Mouse (Mus musculus) hindlimb bud, embryonic 11.5 days (tissue): ENCODE measurements at regions not wholly inside any gene's neighbourhood (a gene's known extent, or its start where the extent isn't known, plus 50 kb on each side); places are given as distances from the start of the nearest gene placed in this dataset.
"Not testable (repeated sequence)": the region's sequence is repeated elsewhere in the genome, so short reads cannot be mapped to it uniquely, and the experiment has no call there.

Experiments used
- DNase-seq: peaks from one replicate; pipeline ENCODE4 v3.0.0-alpha.2; 2012; ENCODE audit warnings: low read depth, low spot score; ENCODE audit errors: extremely low spot score

DNA sequence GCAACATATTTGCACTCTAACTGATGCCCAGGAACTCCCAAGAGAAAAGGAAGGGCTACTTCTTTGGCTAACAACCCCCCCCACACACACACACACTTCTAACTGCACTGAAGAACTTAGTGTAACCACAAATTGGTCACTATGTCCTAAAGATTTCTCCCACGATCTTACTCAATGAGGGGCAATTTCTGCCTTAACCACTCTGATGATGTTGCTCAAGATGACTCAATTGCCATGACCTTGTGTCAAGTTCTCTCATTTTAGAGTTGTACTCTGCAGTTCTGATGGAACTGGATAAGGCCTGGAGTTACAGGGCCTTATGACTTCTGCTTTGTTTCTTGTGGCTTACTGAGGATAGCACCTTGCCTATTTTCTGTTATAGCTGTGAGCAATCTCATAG lies 81.7 kb downstream of the Sem1 start:
- DNase-seq, result no peak

DNA sequence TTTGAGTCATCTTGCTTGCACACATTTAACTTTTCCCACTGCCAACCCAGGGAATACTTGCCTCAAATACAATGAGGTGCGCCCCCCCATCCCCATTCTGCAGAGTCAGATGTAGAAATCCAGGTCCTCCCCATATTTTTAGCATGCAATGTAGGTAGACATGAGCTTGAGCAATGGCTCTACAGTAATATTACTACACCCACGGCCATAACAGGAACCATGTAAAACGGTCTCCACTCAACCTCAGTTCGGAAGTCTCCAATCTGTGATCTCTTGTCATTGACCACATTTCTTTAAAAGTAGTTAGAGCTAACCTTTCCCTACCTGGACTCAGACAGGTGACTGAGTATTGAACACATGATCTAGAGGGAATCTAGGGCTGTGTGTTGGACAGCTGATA lies 82.1 kb downstream of the Sem1 start:
- no peak for DNase-seq

DNA sequence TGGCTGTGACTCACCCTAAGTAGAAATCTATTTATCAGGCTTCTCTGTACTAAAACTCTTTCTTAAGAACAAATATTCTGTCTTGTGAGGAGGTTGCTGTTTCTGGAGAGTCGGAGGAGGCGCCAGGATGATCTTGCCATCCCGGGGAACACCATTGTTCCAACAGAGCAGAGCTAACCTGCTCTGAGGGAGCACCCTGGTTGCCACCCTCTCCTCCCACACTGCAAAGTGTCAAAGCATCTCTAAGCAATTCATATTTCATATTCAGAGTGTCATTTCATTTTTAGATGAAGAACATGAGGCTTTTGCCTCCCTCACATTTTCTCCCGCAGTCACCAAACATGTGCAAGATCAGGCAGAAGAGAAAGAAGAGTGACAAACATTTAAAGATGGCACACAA lies 90.3 kb downstream of the Sem1 start:
- no peak for DNase-seq

DNA sequence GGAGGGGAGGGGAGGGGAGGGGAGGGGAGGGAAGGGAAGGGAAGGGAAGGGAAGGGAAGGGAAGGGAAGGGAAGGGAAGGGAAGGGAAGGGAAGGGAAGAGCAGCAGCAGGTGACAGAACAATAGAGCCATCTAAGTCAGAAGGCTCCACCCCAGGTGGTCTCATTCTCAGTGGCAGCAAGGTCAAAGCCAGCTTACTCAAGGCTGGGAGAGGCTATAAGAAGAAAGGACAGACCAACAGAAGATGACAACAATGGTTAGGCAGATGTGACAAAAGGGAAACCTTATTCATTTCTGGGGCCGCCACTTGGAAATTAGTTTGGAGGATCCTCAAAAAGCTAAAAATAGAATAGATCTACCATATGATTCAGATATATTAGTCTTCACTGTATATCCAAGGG lies 96.9 kb downstream of the Sem1 start:
- not testable (repeated sequence) for DNase-seq

DNA sequence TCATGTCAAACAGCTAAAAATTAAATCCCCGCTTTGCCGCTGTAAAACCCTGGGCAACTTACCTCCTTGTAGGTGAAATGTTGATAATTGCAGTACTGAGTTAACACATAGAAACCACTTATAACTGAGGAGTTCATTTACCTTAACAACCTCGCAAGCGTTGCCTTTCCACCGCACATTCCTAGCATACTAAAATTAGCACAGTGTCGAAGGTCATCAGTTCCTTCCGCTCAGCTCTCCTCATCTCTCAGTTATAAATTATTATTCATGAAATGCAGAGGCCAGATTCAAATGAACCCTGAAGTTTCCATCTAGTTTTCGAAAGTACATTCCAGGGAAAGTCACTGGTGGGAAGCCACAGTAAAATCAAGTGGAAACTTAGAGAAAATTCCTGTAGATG lies 108.1 kb downstream of the Sem1 start:
- DNase-seq, result no peak

DNA sequence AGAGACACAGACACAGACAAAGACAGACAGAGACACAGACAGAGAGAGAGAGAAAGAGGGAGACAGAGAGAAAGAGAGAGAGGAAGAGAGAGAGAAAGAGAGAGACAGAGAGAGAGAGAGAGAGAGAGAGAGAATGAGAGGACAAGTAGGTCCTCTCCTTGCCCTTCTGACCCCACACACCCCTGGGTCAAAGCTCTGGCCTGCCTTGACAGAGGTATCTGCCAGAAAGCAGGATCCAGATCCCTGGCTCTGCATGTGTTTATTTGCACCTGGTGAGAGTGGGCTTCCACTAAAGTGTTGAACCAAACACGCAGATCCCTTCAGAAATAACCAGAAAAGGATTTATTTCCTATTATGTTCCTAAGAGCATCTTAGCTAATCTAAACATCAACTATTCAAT lies 110.9 kb downstream of the Sem1 start:
- no peak for DNase-seq

DNA sequence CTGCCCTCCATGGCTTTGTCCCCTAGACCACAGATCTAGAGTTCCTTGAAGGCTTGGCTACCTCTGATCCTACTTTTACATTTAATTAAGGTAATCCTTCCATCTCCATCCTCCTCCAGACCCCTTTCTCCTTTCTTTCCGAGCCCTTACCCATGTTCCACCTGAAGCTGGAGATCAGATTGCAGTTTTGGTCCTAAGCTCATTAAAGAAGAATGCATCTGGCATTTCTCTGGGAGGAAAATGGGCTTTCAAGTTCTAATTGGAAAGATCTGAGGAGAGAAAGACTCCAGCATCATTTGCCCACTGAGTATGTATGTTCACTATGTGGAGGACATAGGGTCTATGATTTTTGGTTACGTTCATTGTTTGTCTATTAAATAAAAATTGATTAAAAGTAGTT lies 112.2 kb downstream of the Sem1 start:
- DNase-seq, result no peak

DNA sequence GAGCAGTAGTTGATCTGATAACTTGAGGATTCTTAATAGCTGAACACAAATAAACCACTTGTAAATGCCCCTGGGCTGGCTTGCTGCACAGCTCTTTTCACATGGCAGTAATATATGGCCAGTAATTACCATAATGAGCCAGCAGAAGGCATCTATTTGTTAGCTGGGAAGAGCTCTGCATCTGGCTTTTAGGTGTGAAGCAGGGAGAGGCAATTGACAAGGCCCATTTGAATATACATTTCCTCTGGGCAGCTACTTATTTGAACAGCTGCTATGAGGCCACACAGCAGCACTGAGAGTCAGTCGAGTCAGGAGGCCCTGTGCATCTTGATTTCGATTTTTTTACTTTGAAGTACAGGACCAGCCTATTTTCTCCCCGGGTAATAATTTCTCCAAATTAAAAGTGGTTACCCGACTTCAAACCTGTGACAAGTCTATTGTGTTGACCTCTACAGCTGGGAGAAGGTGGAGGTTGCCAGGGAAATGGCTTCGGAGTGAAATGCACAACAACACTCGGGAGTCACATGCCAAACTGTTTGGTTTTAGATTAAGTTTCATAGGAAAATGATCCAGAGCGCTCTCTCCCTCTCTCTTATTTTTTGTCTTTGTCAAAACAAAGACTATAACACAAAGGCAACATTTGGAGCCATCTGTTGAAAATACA lies 114.5 kb downstream of the Sem1 start:
- no peak for DNase-seq

DNA sequence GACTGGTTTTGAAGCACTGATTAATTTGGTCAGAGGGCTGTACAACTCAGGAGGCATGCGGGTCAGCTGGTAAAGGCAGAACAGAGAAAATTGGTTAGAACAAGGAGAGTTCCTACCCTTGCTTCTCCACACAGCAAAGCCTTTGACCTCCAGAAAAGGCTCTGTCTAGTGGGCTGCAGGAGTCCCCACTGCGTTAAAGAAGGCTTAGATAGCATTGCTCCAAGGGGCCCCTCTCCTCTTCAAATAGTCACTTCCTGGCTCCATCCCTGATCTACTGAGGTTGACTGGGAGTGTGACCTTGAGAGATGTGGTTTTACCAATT lies 118.6 kb downstream of the Sem1 start:
- no peak for DNase-seq

DNA sequence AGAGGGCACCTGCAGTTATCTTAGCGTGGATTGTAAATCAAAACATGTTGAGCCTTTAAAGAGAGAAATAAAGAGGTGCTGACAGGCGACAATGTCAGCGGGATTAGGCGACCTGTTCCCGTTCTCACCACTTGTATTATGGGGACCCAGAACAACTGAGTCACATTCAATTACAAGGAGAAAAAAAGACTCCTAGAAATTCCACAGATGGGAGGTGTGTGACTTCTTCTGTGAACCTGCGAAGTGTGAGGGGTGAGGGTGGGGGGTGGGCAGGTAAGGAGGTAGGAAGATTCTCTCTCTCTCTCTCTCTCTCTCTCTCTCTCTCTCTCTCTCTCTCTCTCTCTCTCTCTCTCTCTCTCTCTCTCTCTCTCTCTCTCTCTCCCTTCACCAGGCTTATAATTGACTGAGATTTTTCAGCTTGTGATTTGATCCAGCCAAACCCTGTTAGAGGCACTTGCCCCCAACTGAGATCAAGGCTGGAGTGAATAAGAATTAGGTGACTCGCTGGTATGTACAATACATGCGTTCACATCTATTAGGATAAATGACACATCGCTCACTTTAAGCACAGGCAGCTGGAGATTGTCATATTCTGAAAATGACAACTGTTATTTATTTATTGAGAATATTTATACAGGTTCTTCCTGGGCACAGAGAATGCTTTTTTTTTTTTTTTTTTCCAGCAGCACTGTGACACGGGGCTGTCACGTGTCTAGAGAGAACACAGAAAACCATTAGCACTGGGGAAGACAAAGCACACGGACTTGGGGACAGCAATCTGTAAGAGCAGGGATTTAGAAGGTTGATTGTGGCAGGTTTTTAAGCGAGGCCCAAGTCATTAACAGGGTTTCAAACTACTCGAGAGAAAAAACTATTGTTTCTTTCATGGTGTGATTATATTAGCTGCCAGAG lies 119.2 kb downstream of the Sem1 start:
- DNase-seq, result no peak

DNA sequence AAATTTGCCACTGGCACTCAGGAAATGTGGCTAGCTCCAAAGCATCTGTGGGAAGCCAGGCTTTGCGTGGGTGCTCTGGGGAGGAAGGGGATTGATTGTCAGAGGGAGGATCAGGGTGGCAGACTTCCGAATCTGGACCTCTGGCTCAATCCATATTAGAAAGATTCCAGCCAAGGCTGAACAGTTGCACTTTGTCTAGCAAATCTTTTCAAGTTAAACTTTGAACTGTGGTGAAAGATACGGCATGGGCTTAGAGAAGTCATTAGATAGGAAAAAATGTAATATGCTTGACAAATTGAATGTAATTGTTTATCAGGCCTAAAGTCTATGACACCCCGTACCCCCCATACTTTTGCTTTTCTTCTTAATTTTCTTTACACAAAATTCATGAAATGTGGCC lies 120.7 kb downstream of the Sem1 start:
- DNase-seq, result no peak

DNA sequence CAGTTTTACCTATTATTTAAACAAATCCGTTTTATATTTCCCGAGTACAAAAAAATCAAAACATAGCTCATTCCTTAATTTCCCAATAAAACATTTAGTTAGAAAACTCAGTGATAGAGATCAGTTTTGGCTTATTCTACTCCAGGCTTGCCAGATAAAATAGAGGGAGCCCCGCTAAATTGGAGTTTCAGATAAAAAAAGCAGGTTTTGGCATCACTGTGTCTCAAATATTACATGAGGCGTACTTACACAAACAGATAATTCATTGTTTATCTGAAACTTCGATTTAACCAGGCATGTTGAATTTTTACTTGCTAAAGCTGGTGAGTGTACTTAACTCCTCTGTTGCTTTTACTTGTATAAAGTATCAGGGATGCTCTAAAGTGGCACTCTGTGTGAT lies 121.5 kb downstream of the Sem1 start:
- no peak for DNase-seq

DNA sequence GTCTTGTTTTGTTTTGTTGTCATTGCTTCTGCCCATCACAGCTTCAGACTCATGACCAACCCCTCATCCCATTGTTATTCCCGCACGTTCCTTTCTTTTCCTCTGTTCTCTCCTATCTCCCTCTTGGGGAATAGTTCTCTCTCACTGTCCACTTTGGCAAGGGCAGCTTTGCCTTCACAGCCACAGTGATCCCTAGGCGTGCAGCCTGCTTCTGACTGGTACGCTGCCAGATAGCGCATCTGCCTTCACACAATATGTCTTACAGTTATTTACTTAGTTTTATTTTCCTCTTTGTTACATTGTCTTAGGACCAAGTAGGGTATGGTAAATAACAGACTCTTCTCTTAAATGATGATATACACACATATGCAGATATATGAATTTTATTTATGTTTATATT lies 122.9 kb downstream of the Sem1 start:
- no peak for DNase-seq

DNA sequence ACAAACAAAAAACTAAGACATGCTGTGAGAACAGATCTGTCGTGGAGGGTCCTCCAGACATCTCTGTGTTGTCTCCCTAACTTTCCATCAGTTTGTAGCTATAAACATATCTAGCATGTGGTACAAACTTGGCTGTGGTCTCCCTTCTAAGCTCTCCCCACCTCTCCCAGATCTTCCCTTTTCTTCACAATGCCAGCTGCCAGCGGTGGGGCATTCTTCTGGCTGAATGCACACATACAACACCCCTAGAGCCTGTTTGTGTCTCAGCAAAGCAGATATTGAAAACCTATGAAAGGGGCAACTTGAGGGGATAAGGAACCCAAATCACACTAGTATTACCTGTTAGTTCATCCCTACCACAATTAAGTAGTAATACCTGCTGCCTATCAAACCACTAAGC lies 124.1 kb downstream of the Sem1 start:
- DNase-seq, result no peak

DNA sequence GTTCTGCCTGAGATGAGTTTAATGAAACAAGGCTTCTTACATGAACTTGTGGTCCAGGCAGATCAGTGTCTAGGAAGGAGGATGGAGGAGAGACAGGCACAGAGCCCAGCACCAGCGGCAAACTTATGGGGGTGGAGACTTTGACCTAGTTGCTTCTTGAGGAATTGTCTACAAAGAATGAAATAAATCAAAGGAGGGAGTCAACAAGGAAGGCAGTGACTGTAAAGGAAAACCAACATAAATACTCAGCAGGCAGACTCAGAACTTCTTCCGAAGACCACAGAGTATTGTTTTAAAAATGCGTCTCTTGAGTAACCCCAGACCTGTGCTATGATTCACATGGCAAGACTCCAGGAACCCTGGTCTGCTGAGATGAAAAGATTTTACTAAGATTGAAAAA lies 143.6 kb downstream of the Sem1 start:
- DNase-seq, result no peak

DNA sequence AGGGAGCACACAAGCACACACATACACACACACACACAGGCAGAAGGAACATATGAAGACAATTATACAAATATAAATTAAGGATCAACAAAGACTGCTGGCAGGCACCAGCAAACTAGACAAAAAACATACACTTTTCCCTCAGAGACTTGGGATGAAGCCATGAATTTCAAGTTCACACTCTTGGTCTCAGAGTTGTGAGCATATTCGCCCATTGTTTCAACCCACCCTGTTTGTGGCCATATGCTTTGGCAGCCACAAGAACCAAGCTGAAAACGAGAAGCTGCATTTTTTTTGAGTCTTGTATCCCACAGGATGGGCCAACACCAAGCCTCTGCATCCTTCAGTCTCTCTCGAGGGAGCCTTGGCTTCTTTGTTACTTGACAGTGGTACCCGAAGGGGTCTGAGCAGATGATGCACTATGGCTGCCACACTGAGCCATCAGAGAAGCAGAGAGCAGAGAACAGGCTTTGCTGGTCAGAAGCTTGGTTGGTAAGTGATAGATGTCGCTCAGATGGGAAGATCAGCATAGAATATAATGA lies 144.1 kb downstream of the Sem1 start:
- no peak for DNase-seq

DNA sequence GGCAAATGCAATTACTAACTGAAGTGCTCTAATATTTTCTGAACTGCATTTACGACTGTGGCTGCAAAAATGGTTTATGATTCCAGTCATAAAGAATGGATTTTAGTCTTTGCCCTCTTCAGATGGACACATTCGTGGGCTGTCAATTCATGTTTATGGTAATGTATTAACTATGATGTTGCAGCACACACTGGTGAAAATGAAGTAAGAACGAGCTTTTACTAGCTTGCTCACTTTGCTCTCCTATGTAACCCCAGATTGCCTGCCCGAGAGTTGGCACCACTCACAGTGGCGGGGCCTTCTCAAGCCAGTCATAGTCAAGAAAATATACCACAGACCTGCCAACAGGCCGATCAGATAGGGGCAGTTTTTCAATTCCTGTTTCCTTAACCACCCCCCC lies 145.3 kb downstream of the Sem1 start:
- DNase-seq, result no peak

DNA sequence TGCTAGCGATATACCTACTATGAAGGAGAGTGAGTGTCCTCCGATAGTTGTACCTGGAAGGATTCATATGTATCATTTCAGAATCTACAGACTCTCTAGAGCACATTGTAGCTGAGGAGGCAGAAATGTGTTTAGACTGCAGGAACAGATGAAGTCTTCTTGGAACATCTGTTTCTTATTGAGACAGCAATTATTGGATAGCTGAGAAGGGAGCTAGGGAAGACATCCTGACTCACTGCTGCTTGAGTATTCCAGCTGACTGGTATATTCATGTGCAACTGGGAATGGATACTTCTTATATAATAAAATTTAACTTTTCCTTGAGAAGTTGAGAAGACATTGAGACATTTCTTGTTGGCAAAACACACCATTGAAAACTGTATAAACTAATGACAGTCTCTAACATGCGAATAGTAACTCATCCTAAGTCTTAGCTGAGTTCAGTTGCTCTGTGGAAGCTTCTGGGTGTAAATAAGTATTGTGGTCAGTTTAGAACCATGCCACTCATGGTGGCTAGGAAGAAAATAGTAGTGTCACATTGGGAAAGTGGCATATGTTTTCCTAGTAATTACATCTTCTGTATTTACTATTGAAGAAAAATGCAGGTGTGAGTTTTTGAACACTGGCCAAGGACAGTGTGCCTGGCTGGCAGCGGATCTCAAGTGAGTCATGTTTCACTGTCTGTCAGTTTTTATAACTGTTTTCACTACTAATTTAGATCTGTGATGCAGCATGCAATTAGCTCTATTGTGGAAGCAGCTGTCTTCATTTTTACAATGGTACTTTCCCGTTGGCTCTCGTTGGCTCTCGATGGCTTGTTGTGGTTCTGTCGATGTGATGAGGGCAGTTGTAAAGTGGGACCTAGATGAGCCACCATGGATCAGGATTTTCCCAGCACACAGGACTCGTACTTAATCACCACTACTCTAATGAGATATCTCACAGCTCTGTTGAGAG lies 163.5 kb downstream of the Sem1 start:
- DNase-seq, result peak; percentile 30

DNA sequence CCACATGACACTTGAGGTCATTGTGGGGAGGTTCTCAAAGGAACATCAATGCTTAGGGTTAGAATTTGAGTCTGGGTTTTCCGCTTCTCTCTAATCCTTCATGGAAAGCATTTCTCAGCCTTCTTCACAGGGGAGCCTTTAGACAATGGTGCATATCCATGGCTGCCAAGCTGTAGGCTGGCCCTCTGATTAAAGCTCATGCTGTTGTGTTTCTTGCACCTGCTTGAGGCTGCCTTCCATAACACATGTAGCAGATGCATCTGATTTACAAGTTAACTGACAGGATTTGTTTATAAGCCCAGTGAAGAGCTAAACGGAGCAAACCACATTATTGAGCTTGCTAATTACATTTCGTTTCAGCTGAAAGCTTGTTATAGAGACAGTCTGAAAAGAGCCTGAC lies 180.5 kb downstream of the Sem1 start:
- no peak for DNase-seq

DNA sequence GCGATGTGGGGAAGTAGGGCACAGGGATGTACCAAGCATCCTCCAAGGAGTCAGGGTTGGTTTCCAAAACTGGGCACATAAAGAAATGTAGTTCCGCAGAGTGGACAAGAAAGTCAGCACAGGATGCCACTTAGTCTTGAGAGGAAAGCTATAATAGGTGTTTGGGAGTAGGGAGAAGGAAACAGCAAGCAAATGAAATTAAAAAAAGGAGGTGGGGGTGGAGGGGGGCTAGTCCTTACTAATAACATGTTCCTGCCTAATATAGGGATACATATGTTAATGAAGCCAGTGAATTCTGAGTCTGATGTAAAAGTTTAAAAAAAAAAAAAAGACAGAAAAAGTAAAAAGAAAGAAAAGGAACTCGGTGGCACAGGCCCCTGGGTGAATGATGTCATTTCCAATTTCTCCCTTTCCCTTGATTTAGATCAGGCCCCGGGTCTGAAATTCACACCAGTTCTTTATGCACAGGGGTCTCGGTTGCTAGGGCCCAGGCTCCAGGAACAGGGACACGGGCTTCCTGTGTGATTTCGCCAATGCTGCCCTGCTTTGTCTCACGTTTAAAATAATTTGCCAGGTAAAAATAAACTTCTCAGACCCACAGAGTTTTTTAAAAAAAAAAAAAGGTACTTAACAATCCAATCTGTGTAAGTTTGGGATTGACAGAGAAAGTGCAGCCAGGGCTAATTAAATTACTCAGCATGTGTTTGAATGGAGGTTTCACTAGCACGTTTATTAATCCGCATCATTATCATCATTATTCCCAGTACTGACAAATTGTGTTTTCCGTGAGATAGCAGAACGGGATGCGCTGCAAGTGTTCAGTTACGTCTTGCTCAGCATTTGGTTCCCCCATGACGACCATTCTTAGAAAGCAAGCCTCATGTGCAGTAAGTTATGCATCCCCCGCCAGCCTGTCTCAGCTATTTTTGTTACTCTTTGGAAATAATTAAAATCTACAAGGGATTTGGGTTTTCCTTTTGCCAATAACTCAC lies 172.8 kb upstream of the Slc25a13 start:
- no peak for DNase-seq
